Mouse (Mus musculus) spleen, adult 2 months (tissue): ENCODE measurements around the gene Pa2g4.

Experiments
- CTCF ChIP-seq: fragments of 200-500 bp; IDR thresholded peaks from 2 replicates; pipeline ENCODE4 v1.5.1; 2011; ENCODE audit warnings: mild to moderate bottlenecking, inconsistent platforms; ENCODE audit not compliant: insufficient read depth, insufficient read length, insufficient replicate concordance; ENCODE audit errors: extremely low read depth
- POLR2A ChIP-seq: fragments of 200-500 bp; IDR thresholded peaks from 2 replicates; pipeline ENCODE4 v1.6.1; 2011; ENCODE audit warnings: low read depth, low read length, inconsistent platforms

DNA sequence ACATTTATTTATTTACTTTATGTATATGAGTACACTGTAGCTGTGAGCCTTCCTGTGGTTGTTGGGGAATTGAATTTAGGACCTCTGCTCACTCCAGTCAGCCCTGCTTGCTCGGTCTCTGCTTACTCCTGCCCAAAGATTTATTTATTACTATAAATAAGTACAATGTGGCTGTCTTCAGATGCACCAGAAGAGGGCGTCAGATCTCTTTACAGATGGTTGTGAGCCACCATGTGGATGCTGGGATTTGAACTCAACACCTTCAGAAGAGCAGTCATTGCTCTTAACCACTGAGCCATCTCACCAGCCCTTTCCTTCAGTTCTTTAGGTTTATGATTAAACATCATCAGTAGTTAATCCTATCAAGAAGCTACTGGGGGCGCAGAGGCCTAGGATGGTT is 49.1 kb upstream of the Pa2g4 start:
- TF ChIP-seq CTCF, result no peak
- no peak for TF ChIP-seq POLR2A
